Mouse (Mus musculus): ENCODE results near the gene Aicda. TPM values are rescaled to one million over a fixed set of nuclear protein-coding genes. Genes with fewer than 3 reads are reported as not detected.

Aicda gene
- polyA plus RNA-seq, 1 experiment from 2014 or later, result 0.13 TPM

GRCm38 (mm10) chr6:122608434-122609376 lies 55.1 kb downstream of the Aicda start:
- ATAC-seq (ENCODE audit: low read depth), result no peak
- no peak for DNase-seq (ENCODE audit: low spot score)
- Histone ChIP-seq H3K4me3 (ENCODE audit: low read depth, low read length) (no peak overlapping the region), H3K27me3 (replicated peaks; ENCODE audit: control insufficient read depth, insufficient read depth, low read length) (no peaks in the 10 kb centered on the region), H3K27ac (replicated peaks; ENCODE audit: low read depth, low read length) (no peak overlapping the region), H3K4me1 (ENCODE audit: control insufficient read depth, insufficient read depth, low read length) (no peaks in the 10 kb centered on the region), H3K9me3 (ENCODE audit: control insufficient read depth, low read length) (no peaks in the 10 kb centered on the region), H3K36me3 (ENCODE audit: control insufficient read depth, insufficient read depth, low read length) (no peaks in the 10 kb centered on the region), H3K9ac (ENCODE audit: low read depth, low read length) (no peak overlapping the region), H3K4me2 (ENCODE audit: low read depth, low read length) (no peak overlapping the region)
- 74% methylated on average over 10 of the region's 10 CpGs for WGBS

GRCm38 (mm10) chr6:122609377-122609728 lies 55.8 kb downstream of the Aicda start:
- no peaks in the 10 kb centered on the region for H3K9me3 ChIP-seq (ENCODE audit: control insufficient read depth, low read length)
- no peak for ATAC-seq (ENCODE audit: low read depth)
- H3K9ac ChIP-seq (ENCODE audit: low read depth, low read length), result no peak overlapping the region
- no peak overlapping the region for H3K27ac ChIP-seq (replicated peaks; ENCODE audit: low read depth, low read length)
- H3K36me3 ChIP-seq (ENCODE audit: control insufficient read depth, insufficient read depth, low read length), result no peaks in the 10 kb centered on the region
- H3K4me2 ChIP-seq (ENCODE audit: low read depth, low read length), result no peak overlapping the region
- H3K4me3 ChIP-seq (ENCODE audit: low read depth, low read length), result no peak overlapping the region
- no peaks in the 10 kb centered on the region for H3K4me1 ChIP-seq (ENCODE audit: control insufficient read depth, insufficient read depth, low read length)
- no peak for DNase-seq (ENCODE audit: low spot score)
- WGBS, result 74% methylated on average over 9 of the region's 9 CpGs
- H3K27me3 ChIP-seq (replicated peaks; ENCODE audit: control insufficient read depth, insufficient read depth, low read length), result no peaks in the 10 kb centered on the region

- Histone ChIP-seq H3K4me2 (ENCODE audit: low read depth, low read length) (no peak within 1 kb of the TSS), H3K27me3 (replicated peaks; ENCODE audit: control insufficient read depth, insufficient read depth, low read length) (no peaks in the 10 kb centered on the region), H3K27ac (replicated peaks; ENCODE audit: low read depth, low read length) (no peak within 1 kb of the TSS), H3K4me1 (ENCODE audit: control insufficient read depth, insufficient read depth, low read length) (no peaks in the 10 kb centered on the region), H3K9ac (ENCODE audit: low read depth, low read length) (no peak within 1 kb of the TSS), H3K36me3 (ENCODE audit: control insufficient read depth, insufficient read depth, low read length) (no peaks in the 10 kb centered on the region), H3K4me3 (ENCODE audit: low read depth, low read length) (no peak within 1 kb of the TSS), H3K9me3 (ENCODE audit: control insufficient read depth, low read length) (no peaks in the 10 kb centered on the region)
- no peak for ATAC-seq (ENCODE audit: low read depth)
- no peak for DNase-seq (ENCODE audit: low spot score)
- 57% methylated on average over 14 of the region's 14 CpGs for WGBS
Observed at GRCm38 (mm10) chr6:122609771-122610170, 56.2 kb downstream of the Aicda start, which contains the start of gene Gdf3. Gdf3 (minus strand) TSS chr6:122610087.

- Histone ChIP-seq H3K9me3 (ENCODE audit: control insufficient read depth, low read length) (no peaks in the 10 kb centered on the region), H3K4me3 (ENCODE audit: low read depth, low read length) (no peak overlapping the region), H3K4me2 (ENCODE audit: low read depth, low read length) (no peak overlapping the region), H3K27ac (replicated peaks; ENCODE audit: low read depth, low read length) (no peak overlapping the region), H3K27me3 (replicated peaks; ENCODE audit: control insufficient read depth, insufficient read depth, low read length) (no peaks in the 10 kb centered on the region), H3K36me3 (ENCODE audit: control insufficient read depth, insufficient read depth, low read length) (no peaks in the 10 kb centered on the region), H3K4me1 (ENCODE audit: control insufficient read depth, insufficient read depth, low read length) (no peaks in the 10 kb centered on the region), H3K9ac (ENCODE audit: low read depth, low read length) (no peak overlapping the region)
- WGBS, result 88% methylated on average over 4 of the region's 4 CpGs
- ATAC-seq (ENCODE audit: low read depth) (no peak), DNase-seq (ENCODE audit: low spot score) (no peak)
Observed at GRCm38 (mm10) chr6:122612426-122612825, 58.8 kb downstream of the Aicda start.

Other genes starting within 250 kb of the Aicda start
- gene M6pr, start 245.1 kb upstream of the Aicda start, polyA plus RNA-seq (2014; fragmentation: Nextera tagmentation; extraction: Ambion mirVana), result 86.8 and 87.9 TPM in 2 replicates
- 20.8 and 21.0 TPM in 2 replicates for gene Phc1, start 213.2 kb upstream of the Aicda start, polyA plus RNA-seq (2014; fragmentation: Nextera tagmentation; extraction: Ambion mirVana)
- 10.5 and 15.9 TPM in 2 replicates for gene Rimklb, start 55.0 kb upstream of the Aicda start, polyA plus RNA-seq (2014; fragmentation: Nextera tagmentation; extraction: Ambion mirVana)
- gene Mfap5, start 48.0 kb upstream of the Aicda start, polyA plus RNA-seq (2014; fragmentation: Nextera tagmentation; extraction: Ambion mirVana), result 70.7 and 98.8 TPM in 2 replicates
- 4.1 and 5.5 TPM in 2 replicates for gene Apobec1, start 48.6 kb downstream of the Aicda start, polyA plus RNA-seq (2014; fragmentation: Nextera tagmentation; extraction: Ambion mirVana)
- gene Gdf3, start 56.3 kb downstream of the Aicda start, polyA plus RNA-seq (2014; fragmentation: Nextera tagmentation; extraction: Ambion mirVana), result 0.37 TPM in 1 of 2 replicates, not detected in the other
- gene Dppa3, start 72.6 kb downstream of the Aicda start, polyA plus RNA-seq (2014; fragmentation: Nextera tagmentation; extraction: Ambion mirVana), result not detected in 2 replicates
- gene Nanog, start 153.7 kb downstream of the Aicda start, polyA plus RNA-seq (2014; fragmentation: Nextera tagmentation; extraction: Ambion mirVana), result 0.11 and 0.33 TPM in 2 replicates
- 23.9 and 32.0 TPM in 2 replicates for gene Slc2a3, start 247.8 kb downstream of the Aicda start, polyA plus RNA-seq (2014; fragmentation: Nextera tagmentation; extraction: Ambion mirVana)